Mouse (Mus musculus) kidney, postnatal 25 days (tissue): Measurements from ENCODE around the gene Nrros.
"Not testable (repeated sequence)": the region's sequence is repeated elsewhere in the genome, so short reads cannot be mapped to it uniquely, and the experiment has no call there.

Experiments used
- DNase-seq, 2 experiments: peaks; one replicate each; pipeline ENCODE4 v3.0.0; 2021; ENCODE audit warnings: mixed read lengths in 2 of 2

Gene Nrros

DNA sequence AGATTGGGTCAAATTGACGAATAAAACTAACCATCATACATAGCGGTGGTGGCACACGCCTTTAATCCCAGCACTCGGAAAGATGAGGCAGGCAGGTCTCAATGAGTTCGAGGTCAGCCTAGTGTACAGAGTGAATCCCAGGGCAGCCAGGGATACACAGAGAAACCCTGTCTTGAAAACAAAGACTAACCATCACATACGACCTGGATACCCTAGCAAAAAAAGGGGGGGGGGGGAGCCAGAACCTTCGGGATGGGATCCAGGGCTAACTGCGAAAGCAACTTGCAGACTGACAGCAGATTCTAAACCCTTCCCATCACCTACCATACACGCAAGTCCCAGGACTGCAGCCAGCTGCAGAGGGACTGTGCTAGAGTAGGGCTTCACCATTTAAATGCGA, 51.0 kb downstream of the Nrros start:
- DNase-seq, result no peak

DNA sequence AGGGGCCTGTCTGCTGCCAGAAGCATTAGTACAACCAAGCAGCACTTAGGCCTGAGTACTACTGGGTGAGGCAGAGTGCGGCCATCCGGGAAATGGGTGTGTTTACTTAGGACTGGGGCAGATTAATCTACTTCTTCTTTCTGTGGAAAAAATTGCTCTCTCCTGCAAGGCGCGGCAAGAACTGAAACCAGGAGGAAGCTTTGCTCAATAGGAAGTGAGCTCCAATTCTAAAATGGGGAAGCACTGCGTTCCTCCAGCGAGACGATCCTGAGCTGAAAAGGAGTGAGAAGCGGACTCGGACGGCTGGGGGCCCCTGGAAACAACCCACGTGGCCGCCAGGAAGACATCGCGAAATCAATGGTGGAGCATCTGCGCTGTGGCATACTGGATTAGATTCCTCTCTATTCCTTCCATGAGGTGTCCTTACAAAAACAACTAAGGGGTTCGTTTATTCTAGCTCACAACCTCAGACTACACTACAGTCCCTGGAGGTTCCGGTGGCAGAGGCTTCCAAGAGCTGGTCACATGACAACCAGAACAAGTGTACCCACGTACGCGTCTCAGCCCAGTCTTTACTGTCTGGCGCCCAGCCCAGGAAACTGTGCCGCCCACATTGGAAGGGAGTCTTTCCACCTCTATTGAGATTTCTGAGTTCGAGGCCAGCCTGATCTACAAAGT, 51.7 kb downstream of the Nrros start:
- peak; percentile 60 to 73 for DNase-seq

- no peak for DNase-seq
These were observed 54.3 kb downstream of the Nrros start for GRCm38 (mm10) chr16:32110951-32111699.

GRCm38 (mm10) chr16:32108578-32108977, 56.8 kb downstream of the Nrros start:
- no peak for DNase-seq

DNA sequence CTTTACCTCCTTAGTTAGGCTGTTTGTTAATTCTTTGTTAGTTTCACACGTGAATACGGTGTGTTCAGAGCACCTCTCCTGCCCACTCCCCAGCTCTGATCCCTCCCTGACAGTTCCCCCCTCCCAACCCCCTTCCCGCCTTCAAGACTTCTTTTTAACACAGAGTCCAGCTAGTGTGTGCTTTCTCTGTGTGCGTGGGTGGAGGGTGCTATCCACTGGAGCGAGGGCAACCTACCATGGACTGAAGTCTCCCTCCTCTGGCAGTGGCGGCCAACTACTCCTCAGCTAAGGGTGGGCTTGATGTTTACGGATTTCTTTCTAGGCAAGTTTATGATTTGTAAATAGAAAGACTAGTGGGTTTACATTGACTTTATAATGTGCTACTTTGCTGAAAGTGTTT, 57.2 kb downstream of the Nrros start:
- DNase-seq, result no peak

GRCm38 (mm10) chr16:32107342-32108045, 57.9 kb downstream of the Nrros start:
- DNase-seq, result no peak

- no peak for DNase-seq
These were observed 59.7 kb downstream of the Nrros start for GRCm38 (mm10) chr16:32105698-32106097.

- DNase-seq, result no peak
These were observed 63.1 kb downstream of the Nrros start for GRCm38 (mm10) chr16:32102295-32102694.

DNA sequence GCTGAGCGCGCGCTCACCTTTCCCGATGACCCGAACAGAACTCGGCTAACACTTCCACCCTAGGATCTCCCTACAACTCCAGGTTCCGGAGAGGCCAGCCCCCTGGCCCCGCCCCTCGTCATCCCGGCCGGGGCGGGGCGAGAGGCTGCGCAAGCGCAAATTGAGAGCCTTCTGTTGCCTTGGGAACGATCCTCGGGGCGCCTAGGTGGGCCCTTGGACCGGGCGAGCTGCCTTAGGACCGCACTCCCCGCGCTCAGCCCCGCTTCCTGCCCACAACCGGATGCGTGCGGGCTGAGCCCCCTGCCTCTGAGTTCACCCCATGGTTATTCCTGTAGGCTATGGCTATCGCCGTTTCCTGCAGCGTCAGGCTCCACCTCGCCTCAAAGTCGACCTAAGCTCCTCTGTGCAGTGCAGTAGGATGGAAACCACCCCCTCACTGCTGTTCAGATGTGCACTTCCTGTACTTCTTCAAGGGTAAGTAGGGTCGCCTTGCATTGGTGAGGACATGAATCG, 65.7 kb downstream of the Nrros start, which contains the start of the genes Pigx and Cep19:
Pigx (minus strand) TSS at position 103 of the 513 bp plus-strand sequence.
Cep19 (plus strand) TSS at position 163 of the 513 bp plus-strand sequence.
- DNase-seq, result peak; percentile 90 to 95

- no peak for DNase-seq
These were observed 66.3 kb downstream of the Nrros start for GRCm38 (mm10) chr16:32098897-32099637.

DNA sequence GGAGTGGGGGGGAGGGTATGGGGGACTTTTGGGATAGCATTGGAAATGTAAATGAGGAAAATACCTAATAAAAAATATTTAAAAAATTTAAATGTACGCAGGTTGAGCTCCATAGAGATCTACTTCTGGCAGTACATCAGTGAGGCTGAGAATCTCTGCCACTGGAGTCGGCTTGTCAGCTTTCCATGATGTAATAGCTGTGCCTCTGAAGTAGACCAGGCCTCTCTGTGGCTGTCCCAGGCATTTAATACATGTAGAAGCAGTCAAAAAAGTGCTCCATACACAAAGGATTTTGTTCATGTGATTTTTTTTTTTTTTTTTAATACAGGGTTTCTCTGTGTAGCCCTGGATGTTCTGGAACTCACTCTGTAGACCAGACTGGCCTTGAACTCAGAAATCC, 67.6 kb downstream of the Nrros start:
- not testable (repeated sequence) for DNase-seq
